Mouse (Mus musculus) gastrocnemius, adult 2 months (tissue): ENCODE data around the gene Nap1l1. TPM values are rescaled to one million over a fixed set of nuclear protein-coding genes. Genes with fewer than 3 reads are reported as not detected.

ENCODE experiments used
- DNase-seq: peaks from one replicate; pipeline ENCODE4 v3.0.0; 2022
- H3K27ac ChIP-seq: fragments of 200-600 bp; 2 replicates; pipeline ENCODE4 v1.8.1; 2022; ENCODE audit warnings: mild to moderate bottlenecking
- H3K4me3 ChIP-seq: fragments of 200-600 bp; 2 replicates; pipeline ENCODE4 v1.8.1; 2022; ENCODE audit warnings: mild to moderate bottlenecking, moderate library complexity
- CTCF ChIP-seq: fragments of 200-600 bp; IDR thresholded peaks from 2 replicates; pipeline ENCODE4 v1.8.1; 2022; ENCODE audit warnings: antibody characterized with exemption, mild to moderate bottlenecking, moderate library complexity
- intact Hi-C: fragments of 180-260 bp; cut with DNase I; formaldehyde crosslinking; loops from one replicate; pipeline ENCODE4 v1.15.1; 2025
- total RNA-seq, 2 experiments: library from RNA; stranded (reverse); gene quantifications; 2 replicates each; pipeline ENCODE4 v1.2.3; 2021

The Nap1l1 gene
- total RNA-seq, 2 experiments from 2014 or later, result 62.8 to 64.2 TPM

DNA sequence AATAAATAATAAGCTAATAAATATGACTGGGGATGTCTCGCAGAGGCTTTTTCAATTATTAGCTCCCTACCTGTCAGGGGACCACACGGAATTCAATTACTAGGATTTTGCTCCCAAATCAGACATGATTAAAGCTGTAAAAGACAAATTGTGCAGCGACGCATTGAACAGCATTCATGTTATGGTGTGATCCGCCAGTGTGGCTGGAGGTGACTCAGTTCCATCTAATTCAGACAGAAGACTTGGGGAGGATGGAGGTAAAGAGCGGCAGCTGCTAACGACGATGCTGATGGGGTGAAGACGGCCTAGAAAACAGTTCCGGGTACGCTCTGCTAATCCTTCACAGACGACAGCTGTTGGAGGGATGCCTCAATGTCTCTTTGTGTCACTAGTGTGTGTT, 50.9 kb downstream of the Nap1l1 start:
- Histone ChIP-seq H3K27ac (no peak overlapping the region), H3K4me3 (no peak overlapping the region)
- DNase-seq, result no peak
- no peak for TF ChIP-seq CTCF
- intact Hi-C loops, result no loop called here

DNA sequence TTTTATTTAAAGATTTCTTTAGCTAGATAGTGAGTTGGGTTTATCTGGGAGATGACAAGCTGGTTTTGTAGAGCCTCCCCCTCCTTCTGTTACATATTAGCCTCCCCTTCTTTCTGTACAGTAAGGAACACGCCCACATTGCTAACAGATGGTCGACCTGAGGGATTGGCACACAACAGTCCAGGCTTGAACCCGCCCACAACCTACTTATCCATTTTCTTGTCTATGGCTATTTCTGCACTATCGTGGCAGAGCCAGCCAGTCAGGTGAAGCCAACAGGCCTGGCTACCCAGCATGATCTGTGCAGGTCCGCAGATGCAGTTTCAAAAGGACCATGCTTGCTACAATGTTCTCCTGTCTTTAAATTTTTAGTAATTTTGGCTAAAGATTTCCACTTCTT, 54.0 kb downstream of the Nap1l1 start:
- intact Hi-C loops, result no loop called here
- no peak for DNase-seq
- Histone ChIP-seq H3K4me3 (no peak overlapping the region), H3K27ac (no peak overlapping the region)
- TF ChIP-seq CTCF, result no peak

DNA sequence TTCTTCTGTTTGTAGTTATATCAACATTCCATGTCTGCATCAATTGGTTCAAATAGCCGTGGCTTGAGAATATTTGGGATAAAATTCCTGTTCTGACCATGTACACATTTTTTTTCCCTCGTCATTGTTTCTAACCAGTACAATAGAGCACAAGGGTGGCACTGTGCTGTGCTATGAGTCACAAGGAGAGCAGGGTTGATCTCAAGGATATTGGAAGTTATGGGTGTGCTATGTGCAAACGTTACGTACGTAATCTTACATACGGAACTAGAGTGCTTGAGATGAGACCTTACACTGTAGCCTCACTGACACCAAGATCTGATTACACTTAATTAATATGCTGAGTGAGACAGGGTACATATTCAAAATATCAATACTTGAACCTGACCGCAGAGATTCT, 54.6 kb downstream of the Nap1l1 start:
- Histone ChIP-seq H3K4me3 (no peak overlapping the region), H3K27ac (no peak overlapping the region)
- intact Hi-C loops, result no loop called here
- no peak for TF ChIP-seq CTCF
- no peak for DNase-seq

DNA sequence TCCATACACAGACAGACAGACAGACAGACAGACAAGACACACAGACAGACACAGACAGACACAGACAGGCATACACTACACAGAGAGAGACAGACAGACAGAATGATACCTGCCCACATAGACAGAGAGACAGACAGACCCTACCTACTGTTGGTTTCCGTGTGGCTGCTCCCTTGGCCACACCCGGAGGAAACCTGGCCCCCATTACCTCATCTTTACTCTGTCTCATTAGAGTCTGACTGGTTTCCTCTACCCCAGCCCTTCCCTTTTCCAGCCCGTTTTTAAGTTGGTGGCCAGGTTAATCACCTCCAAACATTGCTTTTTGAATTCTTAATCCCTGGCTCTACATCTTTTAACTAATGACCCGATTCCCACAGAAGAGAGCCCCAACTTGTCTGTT, 55.3 kb downstream of the Nap1l1 start:
- no peak for DNase-seq
- intact Hi-C loops, result no loop called here

DNA sequence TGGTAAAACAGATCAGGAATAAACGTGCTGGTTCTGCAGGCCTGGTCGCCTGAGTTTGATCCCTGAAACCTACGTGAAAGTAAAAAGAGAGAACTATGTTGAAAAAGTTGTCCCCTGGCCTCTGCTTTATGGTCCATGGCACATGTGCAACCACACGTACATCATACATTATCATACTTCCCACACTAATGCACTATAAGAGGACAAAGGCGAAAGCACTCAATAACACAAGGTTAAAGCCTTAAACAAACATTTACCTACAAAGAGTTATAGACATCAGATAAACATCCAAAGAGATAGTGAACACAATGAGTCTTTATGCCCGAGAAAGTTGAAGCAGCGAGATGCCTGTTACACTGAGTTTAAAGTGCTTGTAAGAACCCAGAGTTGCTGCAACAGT, 57.4 kb downstream of the Nap1l1 start:
- Histone ChIP-seq H3K27ac (no peak overlapping the region), H3K4me3 (no peak overlapping the region)
- no peak for TF ChIP-seq CTCF
- no peak for DNase-seq
- intact Hi-C loops, result no loop called here

More for the DNA sequence above, 55.3 kb downstream of the Nap1l1 start:
- TF ChIP-seq CTCF, result no peak
- no peak overlapping the region for H3K27ac ChIP-seq
- H3K4me3 ChIP-seq, result no peak overlapping the region

DNA sequence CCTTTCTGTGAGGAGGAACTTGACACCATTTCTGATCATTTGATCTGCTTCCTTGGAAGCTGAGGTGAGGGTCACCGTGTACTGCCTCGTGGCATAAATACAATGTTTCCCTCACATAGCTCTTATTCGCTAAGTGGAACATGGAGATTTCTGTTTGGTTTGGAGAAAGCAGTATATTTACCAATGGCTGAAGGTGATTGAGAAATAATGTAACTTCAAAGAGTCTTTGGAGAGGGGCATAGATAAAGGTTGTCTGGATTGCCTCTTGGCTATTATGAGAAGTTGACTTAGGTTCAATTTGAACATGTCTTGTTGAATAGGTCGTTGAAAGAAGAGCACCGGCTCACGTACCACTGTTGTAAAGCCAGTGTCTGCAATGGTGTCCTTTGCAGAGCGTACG, 61.7 kb downstream of the Nap1l1 start:
- H3K4me3 ChIP-seq, result no peak overlapping the region
- no peak overlapping the region for H3K27ac ChIP-seq
- DNase-seq, result no peak
- TF ChIP-seq CTCF, result no peak
- intact Hi-C loops, result no loop called here

DNA sequence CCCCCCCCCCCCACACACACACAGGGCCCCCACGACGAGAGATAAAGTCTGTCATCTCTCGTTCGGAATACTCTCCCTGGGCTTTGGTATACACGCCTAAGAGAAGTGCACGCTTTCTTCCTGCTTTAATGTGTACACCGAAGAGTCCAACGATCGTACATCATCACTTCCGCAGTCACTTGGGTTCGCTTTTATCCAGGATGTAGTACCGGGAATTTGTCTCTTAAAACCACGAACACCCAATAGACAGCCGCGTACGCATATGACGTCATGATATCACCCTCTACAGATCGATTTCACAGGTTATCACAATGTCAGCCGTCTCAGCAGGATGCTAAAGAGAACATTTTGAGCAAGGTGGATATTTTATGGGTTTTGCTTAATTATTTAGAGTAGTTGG, 64.4 kb downstream of the Nap1l1 start:
- no peak overlapping the region for H3K27ac ChIP-seq
- no peak for DNase-seq
- intact Hi-C loops, result no loop called here
- peak overlapping the region; percentile 61 for H3K4me3 ChIP-seq
- TF ChIP-seq CTCF, result no peak

DNA sequence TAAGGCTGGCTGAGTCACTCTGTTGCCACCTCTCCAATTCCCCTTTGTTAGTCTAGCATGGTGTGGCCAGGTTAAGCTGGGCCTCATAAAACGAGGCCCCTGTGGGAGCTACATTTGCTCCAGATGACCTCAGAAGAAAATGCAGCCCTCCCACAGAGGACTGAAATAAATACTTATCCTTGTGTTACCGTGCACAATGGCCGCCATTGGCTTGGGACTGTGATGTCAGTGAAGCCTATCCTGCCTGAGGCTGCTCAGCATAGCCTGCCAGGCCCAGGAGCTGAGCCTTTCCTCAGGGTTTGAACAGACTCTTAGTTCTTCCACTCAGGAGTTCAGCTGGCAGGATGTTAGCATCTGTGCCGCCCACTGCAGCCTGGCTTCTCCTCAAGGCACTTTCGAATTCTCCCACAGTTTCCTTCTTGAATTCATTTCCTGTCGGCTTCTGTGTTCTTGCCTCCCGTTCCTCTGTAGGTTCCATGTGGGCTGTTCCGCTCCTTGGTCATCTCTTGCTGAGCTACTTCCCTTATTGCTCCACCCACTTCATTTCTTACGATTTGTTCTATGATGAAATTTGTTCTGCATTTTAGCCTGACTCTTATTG, 66.8 kb downstream of the Nap1l1 start:
- peak overlapping the region; percentile 46; the same call in 1 of the 2 replicates for H3K27ac ChIP-seq
- DNase-seq, result peak; percentile 36
- no peak for TF ChIP-seq CTCF
- no peak overlapping the region; the same call in 1 of the 2 replicates for H3K4me3 ChIP-seq
- intact Hi-C loops, result no loop called here

DNA sequence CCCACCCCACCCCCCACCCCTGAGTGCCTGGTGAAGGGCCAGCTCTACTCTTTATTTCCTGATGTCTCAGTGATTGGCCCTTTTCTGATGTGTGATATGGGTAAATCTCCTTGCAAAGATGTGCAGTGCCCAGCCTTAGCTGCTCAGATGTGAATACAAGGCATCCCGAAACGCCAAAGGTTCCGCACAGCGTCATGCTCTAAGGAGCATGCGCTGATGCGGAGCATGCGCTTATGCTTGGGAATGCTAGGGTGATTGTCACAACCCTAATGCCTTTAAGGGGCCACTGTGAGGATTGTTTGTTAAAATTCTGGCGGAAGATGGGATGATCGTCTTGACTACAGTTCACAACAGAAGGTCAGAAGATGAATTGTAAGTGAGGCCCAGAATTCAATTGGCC, 67.7 kb downstream of the Nap1l1 start:
- no peak for TF ChIP-seq CTCF
- H3K4me3 ChIP-seq, result no peak overlapping the region
- H3K27ac ChIP-seq, result no peak overlapping the region
- intact Hi-C loops, result no loop called here
- DNase-seq, result no peak

DNA sequence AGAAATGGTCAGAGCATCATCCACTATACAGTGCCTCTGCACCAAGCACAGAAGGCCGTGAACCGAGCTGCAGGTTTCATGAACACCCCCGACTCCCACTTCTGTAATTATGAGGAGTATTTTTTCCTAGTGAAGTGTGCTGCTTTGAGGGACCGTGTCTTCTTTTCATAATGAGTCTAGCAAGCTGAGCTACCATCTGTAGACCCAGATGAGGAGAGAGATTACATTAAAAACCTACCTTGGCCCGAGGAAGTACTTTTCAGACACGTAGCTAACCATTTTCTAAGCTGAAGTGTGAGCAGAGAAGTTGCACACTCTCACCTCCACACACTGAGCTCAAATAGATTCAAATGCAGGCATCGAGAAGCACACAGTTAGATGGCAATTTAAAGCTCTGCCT, 70.1 kb downstream of the Nap1l1 start:
- intact Hi-C loops, result no loop called here
- no peak for DNase-seq
- peak overlapping the region; percentile 44 for H3K27ac ChIP-seq
- no peak overlapping the region for H3K4me3 ChIP-seq
- TF ChIP-seq CTCF, result no peak

DNA sequence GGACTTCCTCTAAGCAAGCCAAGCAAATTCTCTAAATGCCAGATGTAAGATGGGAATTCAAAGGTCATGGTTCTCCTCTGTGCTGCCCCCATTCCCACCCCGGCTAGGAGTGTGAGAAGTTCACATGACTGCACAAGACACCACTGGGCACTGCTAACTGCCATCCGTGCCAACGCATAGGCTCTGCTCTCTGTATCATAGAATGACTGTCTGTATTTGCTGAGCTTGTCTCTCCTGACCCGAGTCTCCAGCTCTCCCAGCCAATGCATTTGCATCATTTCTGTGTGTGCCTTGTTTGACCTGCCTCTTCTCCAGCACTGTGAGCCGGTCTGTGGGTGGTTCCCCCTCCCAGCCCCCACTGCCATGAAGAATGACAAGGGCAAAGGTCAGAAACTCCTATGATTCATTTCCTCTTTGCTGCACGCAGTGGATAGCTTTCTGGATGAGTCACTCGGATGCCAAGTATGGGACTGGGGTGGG, 70.8 kb downstream of the Nap1l1 start:
- H3K4me3 ChIP-seq, result no peak overlapping the region
- intact Hi-C loops, result no loop called here
- DNase-seq, result peak; percentile 57
- peak overlapping the region; percentile 44 for H3K27ac ChIP-seq
- no peak for TF ChIP-seq CTCF

DNA sequence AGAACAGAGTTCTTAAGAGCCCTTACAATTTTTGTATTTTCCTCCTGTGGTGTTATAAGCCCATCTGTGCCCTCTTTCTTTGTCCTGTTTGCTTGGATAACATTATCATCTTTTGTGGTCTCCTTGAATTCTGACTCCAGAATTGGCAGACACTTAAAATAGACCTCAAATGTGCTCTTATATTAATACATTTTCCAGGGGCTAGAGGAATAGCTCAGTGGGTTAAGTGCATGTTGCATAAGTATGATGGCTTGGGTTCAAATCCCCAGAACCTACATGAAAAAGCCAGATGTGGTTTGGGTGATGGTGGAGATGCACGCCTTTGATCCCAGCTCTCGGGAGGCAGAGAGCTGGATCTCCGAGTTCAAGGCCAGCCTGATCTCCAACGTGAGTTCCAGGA, 71.3 kb downstream of the Nap1l1 start:
- TF ChIP-seq CTCF, result no peak
- Histone ChIP-seq H3K4me3 (no peak overlapping the region), H3K27ac (peak overlapping the region; percentile 44)
- DNase-seq, result no peak
- intact Hi-C loops, result no loop called here

DNA sequence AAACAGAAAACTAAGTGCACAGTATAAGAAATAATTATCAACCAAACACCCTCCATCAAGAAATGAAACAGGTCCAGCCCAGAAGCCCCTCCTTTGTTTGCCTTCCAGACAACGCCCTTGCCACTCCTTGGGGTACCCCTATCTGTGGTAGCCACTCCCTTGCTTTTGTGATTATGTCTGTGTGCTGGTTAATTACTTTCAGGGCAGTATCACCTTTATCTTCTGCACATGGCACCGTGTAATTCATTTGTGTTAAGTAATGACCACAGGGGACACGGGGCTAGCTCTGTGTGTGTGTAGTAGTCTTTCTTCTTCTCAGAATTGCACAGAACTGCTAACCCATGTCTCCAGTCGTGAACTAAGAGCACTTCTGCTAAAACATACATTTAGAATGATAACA, 72.6 kb downstream of the Nap1l1 start:
- no peak for DNase-seq
- intact Hi-C loops, result loop anchor here (5.0 kb wide), 1 partner anchor 38 kb away; the partner anchor contains the start of gene Phlda1
- Histone ChIP-seq H3K27ac (no peak overlapping the region), H3K4me3 (no peak overlapping the region)
- no peak for TF ChIP-seq CTCF

Other genes with a start within 250 kb of the Nap1l1 start
- gene Bbs10, start 174.5 kb upstream of the Nap1l1 start, total RNA-seq, result 1 to 10 TPM; 1.1 to 2.4 TPM
- gene Phlda1, start 33.1 kb downstream of the Nap1l1 start, total RNA-seq, result 1 to 10 TPM; 4.2 to 4.9 TPM